Mouse (Mus musculus): ENCODE data around the gene Clcf1. TPM values are rescaled to one million over a fixed set of nuclear protein-coding genes. Genes with fewer than 3 reads are reported as not detected.
A peak's percentile ranks its signal among the peaks of the same experiment; 100 is the strongest.

Clcf1 gene
- polyA plus RNA-seq, 2 experiments = 8.7 to 42.8 TPM

DNA sequence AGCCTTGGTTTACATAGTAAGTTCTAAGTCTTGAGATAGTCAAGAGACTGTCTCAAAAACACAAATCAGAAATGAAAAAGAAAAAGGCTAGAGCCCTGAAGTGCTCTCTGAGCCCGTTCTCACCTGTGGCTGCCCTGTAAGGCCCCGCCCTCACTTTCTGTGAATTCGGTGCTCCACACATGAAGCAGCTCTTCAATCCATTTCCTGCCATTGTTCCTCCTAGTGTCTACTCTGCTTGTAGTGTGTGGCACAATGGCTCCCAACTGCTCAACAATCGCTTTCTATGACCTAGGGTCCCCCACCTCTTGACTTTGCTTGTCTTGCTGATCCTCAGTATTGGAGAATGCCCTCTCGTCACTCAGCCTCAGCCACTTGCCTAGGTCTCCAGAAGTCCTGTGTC is 13.4 kb downstream of the Clcf1 start:
- no peaks in the 10 kb centered on the region for H3K9me3 ChIP-seq (ENCODE audit: control insufficient read depth, low read length)
- ATAC-seq (ENCODE audit: low FRiP score, low read depth) = no peak
- H3K4me2 ChIP-seq (replicated peaks; ENCODE audit: low read depth, low read length, severe bottlenecking) = no peak overlapping the region
- TF ChIP-seq POLR2A (IDR thresholded peaks at IDR 0.05; ENCODE audit: borderline replicate concordance, extremely low read depth, insufficient read depth, insufficient read length) = no peak
- H3K4me3 ChIP-seq (replicated peaks; ENCODE audit: low read length) = no peak overlapping the region
- peaks cover 7% of the 10 kb centered on the region for H3K36me3 ChIP-seq (ENCODE audit: control insufficient read depth, insufficient read depth, low read length)
- H3K9ac ChIP-seq (ENCODE audit: low read depth, low read length, severe bottlenecking) = no peak overlapping the region
- peaks cover 8% of the 10 kb centered on the region; the same call in 1 of the 2 replicates for H3K4me1 ChIP-seq (ENCODE audit: control insufficient read depth, insufficient read depth, low read length)
- H3K27ac ChIP-seq (replicated peaks; ENCODE audit: low read depth, low read length) = no peak overlapping the region
- WGBS = 70% methylated on average over 5 of the region's 5 CpGs
- DNase-seq (ENCODE audit: low spot score) = no peak
- no peaks in the 10 kb centered on the region for H3K27me3 ChIP-seq (ENCODE audit: control insufficient read depth, insufficient read depth, low read length)

- Histone ChIP-seq H3K4me1 (ENCODE audit: control insufficient read depth, insufficient read depth, low read length) (peaks cover 9% of the 10 kb centered on the region; the same call in 1 of the 2 replicates), H3K36me3 (ENCODE audit: control insufficient read depth, insufficient read depth, low read length) (peaks cover 1% of the 10 kb centered on the region; the same call in 1 of the 2 replicates), H3K9me3 (ENCODE audit: control insufficient read depth, low read length) (no peaks in the 10 kb centered on the region), H3K27me3 (ENCODE audit: control insufficient read depth, insufficient read depth, low read length) (no peaks in the 10 kb centered on the region), H3K27ac (replicated peaks; ENCODE audit: low read depth, low read length) (no peak overlapping the region), H3K4me2 (replicated peaks; ENCODE audit: low read depth, low read length, severe bottlenecking) (no peak overlapping the region), H3K4me3 (replicated peaks; ENCODE audit: low read length) (no peak overlapping the region), H3K9ac (ENCODE audit: low read depth, low read length, severe bottlenecking) (no peak overlapping the region)
- WGBS = 12% methylated on average over 8 of the region's 8 CpGs
- DNase-seq (ENCODE audit: low spot score) (peak; percentile 80), ATAC-seq (ENCODE audit: low FRiP score, low read depth) (peak; percentile 63; the same call in 1 of the 2 replicates)
- TF ChIP-seq POLR2A (IDR thresholded peaks at IDR 0.05; ENCODE audit: borderline replicate concordance, extremely low read depth, insufficient read depth, insufficient read length) = no peak
Observed at GRCm38 (mm10) chr19:4227894-4228678, 14.0 kb downstream of the Clcf1 start.

DNA sequence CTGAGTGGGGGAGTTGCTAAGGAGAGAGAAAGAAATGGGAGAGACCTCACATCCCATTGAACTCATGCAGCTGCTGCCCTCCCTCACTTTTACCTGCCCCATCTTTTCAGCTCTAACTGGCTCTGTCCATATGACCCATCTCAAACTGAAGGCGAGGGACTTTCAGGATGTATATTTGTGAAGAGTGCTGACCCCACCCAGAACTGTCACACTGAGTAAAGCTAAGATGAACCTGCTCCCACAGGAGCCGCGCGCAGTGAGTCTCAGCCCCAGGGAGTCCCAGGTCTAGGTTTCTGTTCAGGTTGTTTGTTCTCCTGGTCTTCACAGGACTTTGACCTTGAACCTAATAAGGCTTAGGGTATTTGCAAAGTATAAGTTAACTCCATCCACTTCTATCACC is 14.9 kb downstream of the Clcf1 start:
- Histone ChIP-seq H3K9ac (ENCODE audit: low read depth, low read length, severe bottlenecking) (no peak overlapping the region), H3K27me3 (ENCODE audit: control insufficient read depth, insufficient read depth, low read length) (no peaks in the 10 kb centered on the region), H3K4me2 (replicated peaks; ENCODE audit: low read depth, low read length, severe bottlenecking) (no peak overlapping the region), H3K36me3 (ENCODE audit: control insufficient read depth, insufficient read depth, low read length) (no peaks in the 10 kb centered on the region), H3K4me3 (replicated peaks; ENCODE audit: low read length) (no peak overlapping the region), H3K27ac (replicated peaks; ENCODE audit: low read depth, low read length) (no peak overlapping the region), H3K9me3 (ENCODE audit: control insufficient read depth, low read length) (no peaks in the 10 kb centered on the region), H3K4me1 (ENCODE audit: control insufficient read depth, insufficient read depth, low read length) (peaks cover 9% of the 10 kb centered on the region; the same call in 1 of the 2 replicates)
- DNase-seq (ENCODE audit: low spot score) (no peak), ATAC-seq (ENCODE audit: low FRiP score, low read depth) (no peak)
- 70% methylated on average over 4 of the region's 4 CpGs for WGBS
- TF ChIP-seq POLR2A (IDR thresholded peaks at IDR 0.05; ENCODE audit: borderline replicate concordance, extremely low read depth, insufficient read depth, insufficient read length) = no peak

DNA sequence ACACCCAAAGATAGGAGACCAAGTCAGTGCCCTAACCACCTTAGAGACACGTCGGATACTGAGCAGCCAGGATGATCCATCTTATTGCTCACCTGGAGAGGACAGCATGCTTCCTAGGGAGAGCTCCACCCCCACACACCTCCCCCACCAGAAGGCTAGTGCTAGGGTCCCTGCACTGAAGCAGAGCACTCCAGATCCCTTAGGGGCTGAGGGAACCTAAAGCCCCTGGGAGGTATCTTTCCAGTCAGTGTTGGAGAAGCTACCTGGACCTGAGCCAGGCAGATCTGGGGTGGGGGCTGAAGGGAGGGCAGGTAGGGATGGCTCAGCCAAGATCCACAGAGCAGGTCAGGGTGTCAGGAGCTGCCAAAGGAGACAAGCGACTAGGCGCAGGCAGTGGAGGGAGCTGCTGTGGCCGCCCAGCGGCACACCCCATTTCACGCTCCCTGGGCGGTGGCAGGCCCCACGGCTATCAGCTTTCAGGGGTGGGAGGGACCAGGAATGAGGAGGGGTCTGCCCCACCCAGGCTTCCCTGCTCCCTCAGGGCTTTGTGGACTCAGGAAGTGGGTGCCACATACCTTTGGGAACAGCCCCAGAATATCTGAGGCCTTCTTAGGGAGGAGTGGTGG is 15.5 kb downstream of the Clcf1 start:
- Histone ChIP-seq H3K4me1 (ENCODE audit: control insufficient read depth, insufficient read depth, low read length) (peaks cover 9% of the 10 kb centered on the region; the same call in 1 of the 2 replicates), H3K4me3 (replicated peaks; ENCODE audit: low read length) (no peak overlapping the region), H3K9me3 (ENCODE audit: control insufficient read depth, low read length) (no peaks in the 10 kb centered on the region), H3K9ac (ENCODE audit: low read depth, low read length, severe bottlenecking) (no peak overlapping the region), H3K4me2 (replicated peaks; ENCODE audit: low read depth, low read length, severe bottlenecking) (no peak overlapping the region), H3K36me3 (ENCODE audit: control insufficient read depth, insufficient read depth, low read length) (no peaks in the 10 kb centered on the region), H3K27me3 (ENCODE audit: control insufficient read depth, insufficient read depth, low read length) (no peaks in the 10 kb centered on the region), H3K27ac (replicated peaks; ENCODE audit: low read depth, low read length) (no peak overlapping the region)
- 33% methylated on average over 9 of the region's 9 CpGs for WGBS
- ATAC-seq (ENCODE audit: low FRiP score, low read depth) (no peak), DNase-seq (ENCODE audit: low spot score) (no peak)
- TF ChIP-seq POLR2A (IDR thresholded peaks at IDR 0.05; ENCODE audit: borderline replicate concordance, extremely low read depth, insufficient read depth, insufficient read length) = no peak

- Histone ChIP-seq H3K27me3 (ENCODE audit: control insufficient read depth, insufficient read depth, low read length) (no peaks in the 10 kb centered on the region), H3K27ac (replicated peaks; ENCODE audit: low read depth, low read length) (no peak overlapping the region), H3K4me3 (replicated peaks; ENCODE audit: low read length) (no peak overlapping the region), H3K4me2 (replicated peaks; ENCODE audit: low read depth, low read length, severe bottlenecking) (no peak overlapping the region), H3K9me3 (ENCODE audit: control insufficient read depth, low read length) (no peaks in the 10 kb centered on the region), H3K36me3 (ENCODE audit: control insufficient read depth, insufficient read depth, low read length) (no peaks in the 10 kb centered on the region), H3K4me1 (ENCODE audit: control insufficient read depth, insufficient read depth, low read length) (peaks cover 9% of the 10 kb centered on the region; the same call in 1 of the 2 replicates), H3K9ac (ENCODE audit: low read depth, low read length, severe bottlenecking) (no peak overlapping the region)
- no peak for DNase-seq (ENCODE audit: low spot score)
- 69% methylated on average over 8 of the region's 8 CpGs for WGBS
- ATAC-seq (ENCODE audit: low FRiP score, low read depth) = no peak
- no peak for TF ChIP-seq POLR2A (IDR thresholded peaks at IDR 0.05; ENCODE audit: borderline replicate concordance, extremely low read depth, insufficient read depth, insufficient read length)
Observed at GRCm38 (mm10) chr19:4230415-4230814, 16.4 kb downstream of the Clcf1 start.

All from limb, embryonic 14.5 days (tissue).